ENCODE assay signal across 13 mouse cellular contexts in the genomic region with DNA sequence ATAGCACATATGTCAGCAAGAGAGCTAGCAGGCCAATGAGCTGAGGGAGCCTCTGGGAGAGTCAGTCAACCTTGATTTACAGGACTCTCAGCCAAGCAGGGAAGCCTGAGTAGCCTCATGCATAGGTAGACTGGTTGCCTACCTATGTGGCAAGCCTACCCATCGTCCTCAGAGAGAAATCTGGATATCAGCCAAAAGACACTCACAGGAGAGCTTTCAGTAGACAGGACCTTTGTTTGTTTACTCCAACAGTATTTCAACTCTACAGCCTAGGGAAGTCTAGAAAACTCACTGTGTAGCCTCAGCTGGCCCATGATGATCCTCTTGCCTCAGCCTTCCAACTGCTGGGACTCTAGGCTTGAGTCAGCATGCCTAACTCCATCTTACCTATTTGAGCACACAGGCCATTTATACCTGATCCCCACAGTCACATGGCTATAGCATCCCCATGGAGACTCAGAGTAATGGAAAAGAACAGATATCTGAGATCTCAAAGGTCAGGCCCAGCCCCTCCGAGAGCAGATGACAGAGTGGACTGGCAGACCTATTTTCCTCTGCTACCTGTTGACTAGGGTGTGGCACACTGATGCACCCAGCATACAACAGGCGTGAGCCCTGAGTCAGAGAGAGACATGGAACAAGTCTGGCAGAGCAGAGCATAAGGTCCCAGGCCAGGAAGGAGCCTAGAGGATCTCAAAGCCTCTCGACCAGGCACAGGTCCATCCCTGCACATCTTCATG.
"Had no signal": no experiment of that assay in that cellular context is flagged by ENCODE, and none has a peak within 500 bp of the region (broad histone marks: within the 10 kb centered on the region; RNA-seq: fewer than 3 reads in every experiment).

No protein-coding gene starts in this region.

- H3K4me2 ChIP-seq: hindbrain, embryonic 15.5 days; limb, embryonic 13.5 days; neural tube, embryonic 12.5 days had no signal

- H3K4me3 ChIP-seq: hindbrain, embryonic 15.5 days; layer of hippocampus, adult 2 months; limb, embryonic 13.5 days; neural tube, embryonic 12.5 days had no signal

- H3K27ac ChIP-seq: hindbrain, embryonic 15.5 days; layer of hippocampus, adult 2 months; limb, embryonic 13.5 days; neural tube, embryonic 12.5 days had no signal

- DNase-seq: kidney, adult 18-20 months; kidney, postnatal 10 days; kidney, postnatal 4 days; left cerebral cortex, postnatal 4 days; lung, adult 2 months; midbrain, embryonic 14.5 days; retina, postnatal 1 day; right cerebral cortex, postnatal 4 days; thymus, postnatal 14 days had no signal

- H3K27me3 ChIP-seq: hindbrain, embryonic 15.5 days; limb, embryonic 13.5 days; neural tube, embryonic 12.5 days had no signal

- H3K4me1 ChIP-seq: hindbrain, embryonic 15.5 days; limb, embryonic 13.5 days; neural tube, embryonic 12.5 days had no signal

- H3K9me3 ChIP-seq: hindbrain, embryonic 15.5 days; limb, embryonic 13.5 days; neural tube, embryonic 12.5 days had no signal

- H3K36me3 ChIP-seq: hindbrain, embryonic 15.5 days had no signal

- H3K9ac ChIP-seq: hindbrain, embryonic 15.5 days; limb, embryonic 13.5 days; neural tube, embryonic 12.5 days had no signal
